Mouse (Mus musculus) G1E (cell line): ENCODE measurements at regions not wholly inside any gene's neighbourhood (a gene's known extent, or its start where the extent isn't known, plus 50 kb on each side); places are given as distances from the start of the nearest gene placed in this dataset.

ENCODE experiments used
- CTCF ChIP-seq: IDR thresholded peaks from 2 replicates; pipeline ENCODE4 v1.5.1; 2012; ENCODE audit warnings: low read depth, low read length, inconsistent platforms, mixed read lengths
- GATA1 ChIP-seq: IDR thresholded peaks from 2 replicates; pipeline ENCODE4 v1.6.1; 2012; ENCODE audit warnings: borderline replicate concordance, low read length, inconsistent platforms, mixed read lengths
- TAL1 ChIP-seq: conservative IDR thresholded peaks from 2 replicates; pipeline ENCODE4 v1.6.1; 2012; ENCODE audit warnings: low read depth, low read length, inconsistent platforms, mixed read lengths

GRCm38 (mm10) chr13:60424267-60424666 is 177.5 kb upstream of the Dapk1 start:
- TF ChIP-seq CTCF (no peak), GATA1 (no peak), TAL1 (no peak)
